Mouse (Mus musculus) liver, postnatal 0 days (tissue): ENCODE data around the gene Serpina3n.
"Not testable (repeated sequence)": the region's sequence is repeated elsewhere in the genome, so short reads cannot be mapped to it uniquely, and the experiment has no call there.

Experiments
- CTCF ChIP-seq: sonication (generic); IDR thresholded peaks from 2 replicates; pipeline ENCODE4 v1.5.1; 2016; ENCODE audit warnings: antibody characterized with exemption, low read depth
- EP300 ChIP-seq: IDR thresholded peaks from 2 replicates; pipeline ENCODE4 v1.6.1; 2016; ENCODE audit warnings: antibody characterized with exemption, low read depth, mild to moderate bottlenecking

GRCm38 (mm10) chr12:104378815-104379214 is 27.7 kb upstream of the Serpina3n start:
- not testable (repeated sequence) for TF ChIP-seq EP300, CTCF
